Mouse (Mus musculus): Measurements from ENCODE around the gene Arhgef3.

Arhgef3 gene

GRCm38 (mm10) chr14:27310559-27311242 is 196.0 kb downstream of the Arhgef3 start:
- DNase-seq (ENCODE audit: low spot score in 2 of 2), result no peak

GRCm38 (mm10) chr14:27312380-27312779 is 197.7 kb downstream of the Arhgef3 start:
- no peak for DNase-seq (ENCODE audit: low spot score in 2 of 2)

- no peak for DNase-seq (ENCODE audit: low spot score in 2 of 2)
Measured at GRCm38 (mm10) chr14:27315737-27316136, 201.0 kb downstream of the Arhgef3 start.

- no peak for DNase-seq (ENCODE audit: low spot score in 2 of 2)
Measured at GRCm38 (mm10) chr14:27317146-27317545, 202.4 kb downstream of the Arhgef3 start.

- no peak for DNase-seq (ENCODE audit: low spot score in 2 of 2)
Measured at GRCm38 (mm10) chr14:27319386-27319785, 204.7 kb downstream of the Arhgef3 start.

- no peak for DNase-seq (ENCODE audit: low spot score in 2 of 2)
Measured at GRCm38 (mm10) chr14:27322041-27322440, 207.3 kb downstream of the Arhgef3 start.

GRCm38 (mm10) chr14:27324689-27325088 is 210.0 kb downstream of the Arhgef3 start:
- DNase-seq (ENCODE audit: low spot score in 2 of 2), result no peak

- DNase-seq (ENCODE audit: low spot score in 2 of 2), result no peak
Measured at GRCm38 (mm10) chr14:27325537-27325936, 210.8 kb downstream of the Arhgef3 start.

- no peak for DNase-seq (ENCODE audit: low spot score in 2 of 2)
Measured at GRCm38 (mm10) chr14:27327862-27328261, 213.2 kb downstream of the Arhgef3 start.

- DNase-seq (ENCODE audit: low spot score in 2 of 2), result no peak
Measured at GRCm38 (mm10) chr14:27328952-27329351, 214.3 kb downstream of the Arhgef3 start.

- DNase-seq (ENCODE audit: low spot score in 2 of 2), result no peak
Measured at GRCm38 (mm10) chr14:27331490-27332035, 216.9 kb downstream of the Arhgef3 start.

- DNase-seq (ENCODE audit: low spot score in 2 of 2), result no peak
Measured at GRCm38 (mm10) chr14:27332359-27332987, 217.8 kb downstream of the Arhgef3 start.

GRCm38 (mm10) chr14:27335331-27336207 is 220.9 kb downstream of the Arhgef3 start:
- peak; percentile 88 to 93 for DNase-seq (ENCODE audit: low spot score in 2 of 2)

- DNase-seq (ENCODE audit: low spot score in 2 of 2), result peak; percentile 22 to 69
Measured at GRCm38 (mm10) chr14:27336208-27337114, 221.8 kb downstream of the Arhgef3 start.

- no peak for DNase-seq (ENCODE audit: low spot score in 2 of 2)
Measured at GRCm38 (mm10) chr14:27337156-27337555, 222.5 kb downstream of the Arhgef3 start.

- peak in 1 of 2 experiments; percentile 43 for DNase-seq (ENCODE audit: low spot score in 2 of 2)
Measured at GRCm38 (mm10) chr14:27338034-27338708, 223.5 kb downstream of the Arhgef3 start.

- DNase-seq (ENCODE audit: low spot score in 2 of 2), result no peak
Measured at GRCm38 (mm10) chr14:27340682-27341415, 226.2 kb downstream of the Arhgef3 start.

- no peak for DNase-seq (ENCODE audit: low spot score in 2 of 2)
Measured at GRCm38 (mm10) chr14:27341486-27341885, 226.8 kb downstream of the Arhgef3 start.

- no peak for DNase-seq (ENCODE audit: low spot score in 2 of 2)
Measured at GRCm38 (mm10) chr14:27342451-27342850, 227.8 kb downstream of the Arhgef3 start.
